Mouse (Mus musculus) forebrain, embryonic 16.5 days (tissue): Measurements from ENCODE around the gene Ikzf5. TPM values are rescaled to one million over a fixed set of nuclear protein-coding genes. Genes with fewer than 3 reads are reported as not detected.
A peak's percentile ranks its signal among the peaks of the same experiment; 100 is the strongest.
"Not testable (repeated sequence)": the region's sequence is repeated elsewhere in the genome, so short reads cannot be mapped to it uniquely, and the experiment has no call there.

Source experiments
- ATAC-seq: fragments of 200-750 bp; cut with Nextera tagmentation; 2 replicates; pipeline ENCODE4 v1.8.0; 2017; ENCODE audit warnings: mild to moderate bottlenecking, moderate library complexity
- H3K27ac ChIP-seq: fragments of 300-500 bp; sonication (generic); 2 replicates; pipeline ENCODE4 v1.5.1; 2014; ENCODE audit warnings: low read length, control low read depth
- H3K27me3 ChIP-seq: fragments of 300-500 bp; sonication (generic); replicated peaks from 2 replicates; pipeline ENCODE4 v1.6.1; 2014; ENCODE audit warnings: low read length; ENCODE audit not compliant: control insufficient read depth, insufficient read depth
- H3K36me3 ChIP-seq: fragments of 300-500 bp; sonication (generic); 2 replicates; pipeline ENCODE4 v1.6.1; 2014; ENCODE audit not compliant: control insufficient read depth, insufficient read depth
- H3K4me1 ChIP-seq: fragments of 300-500 bp; sonication (generic); replicated peaks from 2 replicates; pipeline ENCODE4 v1.6.1; 2014; ENCODE audit warnings: low read length; ENCODE audit not compliant: control insufficient read depth, insufficient read depth
- H3K4me2 ChIP-seq: fragments of 300-500 bp; sonication (generic); 2 replicates; pipeline ENCODE4 v1.6.1; 2014; ENCODE audit warnings: mild to moderate bottlenecking, low read length, control low read depth
- H3K4me3 ChIP-seq: fragments of 300-500 bp; sonication (generic); replicated peaks from 2 replicates; pipeline ENCODE4 v1.5.1; 2014; ENCODE audit warnings: mild to moderate bottlenecking, low read length, control low read depth
- H3K9ac ChIP-seq: fragments of 300-500 bp; sonication (generic); replicated peaks from 2 replicates; pipeline ENCODE4 v1.6.1; 2014; ENCODE audit warnings: low read depth, low read length, control low read depth
- H3K9me3 ChIP-seq: fragments of 300-500 bp; sonication (generic); 2 replicates; pipeline ENCODE4 v1.6.1; 2016; ENCODE audit warnings: low read length; ENCODE audit not compliant: control insufficient read depth
- WGBS: fragments of 180-500 bp; shearing (Covaris S2); extraction: QIAGEN DNeasy Blood & Tissue Kit; methylation state at CpG from one replicate; pipeline ENCODE4 v1.1.7; 2014; 5-methylcytosine and 5-hydroxymethylcytosine counted together
- polyA plus RNA-seq: library from polyadenylated mRNA; unstranded; fragments of >200 nt; fragmentation: Nextera tagmentation; extraction: Ambion mirVana; gene quantifications from 2 replicates; pipeline ENCODE4 v1.2.1, GENCODE M21; 2015

The Ikzf5 gene
- polyA plus RNA-seq = 15.2 and 18.2 TPM in 2 replicates

DNA sequence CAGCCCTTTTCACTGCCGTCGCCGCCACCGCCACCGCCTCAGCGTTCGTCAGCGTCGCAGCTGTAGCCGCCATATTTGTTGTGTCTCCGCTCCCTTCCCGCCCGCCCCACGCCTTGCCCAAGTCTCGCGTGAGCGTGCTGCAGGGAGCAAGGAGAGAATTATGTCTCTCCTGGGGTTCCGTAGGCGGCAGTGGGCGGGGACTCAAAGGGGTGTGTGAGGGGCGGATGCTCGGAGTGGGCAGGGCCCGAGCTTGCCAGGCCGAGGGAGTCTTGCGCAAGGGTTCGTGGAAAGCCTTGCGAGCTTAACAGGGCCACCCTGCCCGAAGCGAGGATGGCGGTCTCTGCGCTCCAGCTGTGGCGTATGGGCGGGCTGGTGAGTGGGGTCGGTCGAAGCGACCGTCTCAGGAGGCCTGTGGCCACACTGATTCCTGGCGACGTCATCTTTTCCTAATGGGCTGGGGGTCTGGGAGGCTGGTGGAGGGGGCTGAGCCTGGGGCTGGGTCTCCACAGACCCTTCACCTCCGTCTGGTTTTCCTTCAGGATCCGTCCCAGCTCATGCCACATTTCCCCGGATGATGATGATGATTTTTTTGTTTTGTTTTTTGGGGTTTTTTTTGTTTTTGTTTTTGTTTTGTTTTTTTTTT, at the start of gene Ikzf5, which contains the start of gene Acadsb:
Ikzf5 (minus strand) TSS at position 106 of the 643 bp plus-strand sequence.
Acadsb (plus strand) TSS at position 186 of the 643 bp plus-strand sequence.
- Histone ChIP-seq H3K4me2 (peak within 1 kb of the TSS; percentile 74), H3K27ac (peak within 1 kb of the TSS; percentile 72), H3K36me3 (no peaks in the 10 kb centered on the region), H3K9ac (peak within 1 kb of the TSS; percentile 98), H3K27me3 (no peaks in the 10 kb centered on the region), H3K4me1 (peaks cover 24% of the 10 kb centered on the region), H3K9me3 (no peaks in the 10 kb centered on the region), H3K4me3 (peak within 1 kb of the TSS; percentile 92)
- peak; percentile 99 for ATAC-seq
- WGBS = under 1% methylated on average over 42 of the region's 42 CpGs

DNA sequence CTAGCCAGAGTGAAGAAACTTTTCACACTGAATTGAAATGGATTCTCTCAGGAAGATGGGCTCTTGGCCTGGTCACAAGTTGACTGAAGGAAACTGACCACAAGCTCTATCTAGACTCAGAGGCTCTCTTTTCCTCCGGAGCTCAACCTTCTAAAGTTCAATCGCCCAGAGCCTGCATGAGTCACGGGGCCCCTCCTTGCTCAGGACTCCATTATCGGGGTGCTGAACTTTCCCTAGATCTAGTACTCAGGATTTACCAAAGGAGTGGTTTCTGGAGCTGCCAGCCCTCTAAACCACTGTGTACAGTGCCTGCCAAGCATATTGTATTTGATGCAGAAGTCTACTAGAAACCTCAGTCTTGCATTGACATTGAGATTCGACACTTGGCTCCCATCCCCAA, 46.4 kb upstream of the Ikzf5 start:
- H3K36me3 ChIP-seq = no peaks in the 10 kb centered on the region
- no peak overlapping the region for H3K9ac ChIP-seq
- 91% methylated on average over 5 of the region's 5 CpGs for WGBS
- H3K9me3 ChIP-seq = no peaks in the 10 kb centered on the region
- no peak for ATAC-seq
- H3K27me3 ChIP-seq = peaks cover 7% of the 10 kb centered on the region
- H3K4me3 ChIP-seq = no peak overlapping the region
- no peak overlapping the region for H3K4me2 ChIP-seq
- H3K27ac ChIP-seq = no peak overlapping the region
- H3K4me1 ChIP-seq = no peaks in the 10 kb centered on the region

DNA sequence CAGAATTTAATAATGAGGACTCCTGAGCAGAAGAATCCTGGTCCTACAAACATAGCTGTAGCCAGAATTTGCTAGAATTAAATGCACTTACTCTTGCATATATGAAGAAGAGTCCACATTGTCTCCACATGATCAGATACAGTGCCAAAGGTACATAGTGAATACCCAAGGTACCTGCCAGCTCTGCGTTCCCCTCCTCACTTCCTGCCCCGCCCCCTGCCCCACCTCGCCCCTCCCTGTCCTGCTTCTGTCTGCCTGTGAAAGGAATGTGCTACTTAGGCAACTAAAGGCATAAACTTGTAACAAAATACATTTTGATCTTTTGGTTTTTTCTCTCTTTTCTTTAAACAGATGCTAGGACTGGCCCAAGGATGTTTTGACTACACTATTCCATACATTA, 26.7 kb upstream of the Ikzf5 start:
- Histone ChIP-seq H3K9ac (no peak overlapping the region), H3K27ac (no peak overlapping the region), H3K9me3 (no peaks in the 10 kb centered on the region), H3K4me3 (no peak overlapping the region), H3K27me3 (no peaks in the 10 kb centered on the region), H3K4me2 (no peak overlapping the region), H3K4me1 (no peaks in the 10 kb centered on the region), H3K36me3 (peaks cover 5% of the 10 kb centered on the region)
- 61% methylated on average over 3 of the region's 3 CpGs for WGBS
- ATAC-seq = no peak

DNA sequence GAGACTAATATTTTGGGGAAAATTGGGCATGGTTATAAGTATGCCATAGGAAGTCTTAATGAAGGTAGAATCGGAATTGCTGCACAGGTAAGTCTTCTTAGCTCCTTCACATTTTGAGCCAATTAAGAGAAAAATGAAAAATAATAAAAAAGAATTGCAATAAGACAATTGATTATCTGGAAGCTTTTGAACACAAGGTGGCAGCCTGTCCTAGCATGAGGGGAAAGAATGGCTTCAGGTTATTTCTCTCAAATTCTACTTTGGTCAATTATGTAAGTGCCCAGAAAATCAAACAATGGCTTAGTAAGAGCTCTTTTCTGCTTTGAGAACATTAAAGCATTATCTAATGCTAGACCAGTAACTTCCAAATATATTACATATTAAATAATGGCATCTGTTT, 24.0 kb upstream of the Ikzf5 start:
- WGBS = 86% methylated on average over 1 of the region's 1 CpGs
- Histone ChIP-seq H3K4me3 (no peak overlapping the region), H3K4me1 (no peaks in the 10 kb centered on the region), H3K27me3 (no peaks in the 10 kb centered on the region), H3K27ac (no peak overlapping the region), H3K9ac (no peak overlapping the region), H3K36me3 (peaks cover 17% of the 10 kb centered on the region), H3K9me3 (no peaks in the 10 kb centered on the region), H3K4me2 (no peak overlapping the region)
- no peak for ATAC-seq

GRCm38 (mm10) chr7:131432244-131432643, 21.9 kb upstream of the Ikzf5 start:
- H3K36me3 ChIP-seq = peaks cover 17% of the 10 kb centered on the region
- H3K27ac ChIP-seq = no peak overlapping the region
- no peak overlapping the region for H3K4me3 ChIP-seq
- H3K4me2 ChIP-seq = no peak overlapping the region
- 6% methylated on average over 1 of the region's 1 CpGs for WGBS
- 0 out of 2 replicates have a peak, but pooled peaks have one; percentile 45 for ATAC-seq
- H3K4me1 ChIP-seq = no peaks in the 10 kb centered on the region
- H3K9me3 ChIP-seq = no peaks in the 10 kb centered on the region
- H3K27me3 ChIP-seq = no peaks in the 10 kb centered on the region
- H3K9ac ChIP-seq = no peak overlapping the region

DNA sequence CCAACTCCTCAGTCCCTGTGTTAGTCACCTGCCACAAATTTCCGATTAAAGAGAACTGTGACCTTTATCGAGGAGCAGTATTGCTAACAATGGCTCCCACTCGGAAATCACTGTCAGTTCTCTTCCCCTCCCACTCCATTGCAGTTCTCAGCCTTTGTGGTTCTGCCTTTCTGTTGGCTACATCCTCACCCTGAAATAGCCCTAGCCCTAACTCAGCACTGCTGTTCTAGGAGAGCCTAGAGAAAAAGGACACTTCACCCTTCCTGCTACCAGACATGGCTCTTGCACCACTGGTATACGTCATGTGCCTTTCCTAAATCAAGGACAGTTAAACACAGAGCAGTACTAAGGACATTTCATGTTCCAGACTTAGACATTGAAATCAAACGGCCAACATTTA, 17.0 kb upstream of the Ikzf5 start:
- Histone ChIP-seq H3K4me3 (no peak overlapping the region), H3K36me3 (peaks cover 14% of the 10 kb centered on the region), H3K27me3 (no peaks in the 10 kb centered on the region), H3K27ac (no peak overlapping the region), H3K4me1 (no peaks in the 10 kb centered on the region), H3K9ac (no peak overlapping the region), H3K9me3 (no peaks in the 10 kb centered on the region), H3K4me2 (no peak overlapping the region)
- WGBS = 92% methylated on average over 5 of the region's 5 CpGs
- ATAC-seq = no peak

- 84% methylated on average over 2 of the region's 2 CpGs for WGBS
- H3K4me2 ChIP-seq = no peak overlapping the region
- no peak for ATAC-seq
- no peak overlapping the region for H3K27ac ChIP-seq
- H3K27me3 ChIP-seq = no peaks in the 10 kb centered on the region
- H3K9me3 ChIP-seq = no peaks in the 10 kb centered on the region
- no peaks in the 10 kb centered on the region; the same call in 1 of the 2 replicates for H3K36me3 ChIP-seq
- no peak overlapping the region for H3K9ac ChIP-seq
- H3K4me1 ChIP-seq = no peaks in the 10 kb centered on the region
- no peak overlapping the region for H3K4me3 ChIP-seq
Observed at GRCm38 (mm10) chr7:131424912-131425311, 14.6 kb upstream of the Ikzf5 start.

- Histone ChIP-seq H3K4me2 (no peak overlapping the region), H3K27ac (no peak overlapping the region), H3K9ac (no peak overlapping the region), H3K4me3 (no peak overlapping the region), H3K4me1 (peaks cover under 1% of the 10 kb centered on the region; the same call in 1 of the 2 replicates), H3K9me3 (no peaks in the 10 kb centered on the region), H3K36me3 (no peaks in the 10 kb centered on the region), H3K27me3 (no peaks in the 10 kb centered on the region)
- no peak for ATAC-seq
Observed at GRCm38 (mm10) chr7:131417605-131418004, 7.3 kb upstream of the Ikzf5 start.

DNA sequence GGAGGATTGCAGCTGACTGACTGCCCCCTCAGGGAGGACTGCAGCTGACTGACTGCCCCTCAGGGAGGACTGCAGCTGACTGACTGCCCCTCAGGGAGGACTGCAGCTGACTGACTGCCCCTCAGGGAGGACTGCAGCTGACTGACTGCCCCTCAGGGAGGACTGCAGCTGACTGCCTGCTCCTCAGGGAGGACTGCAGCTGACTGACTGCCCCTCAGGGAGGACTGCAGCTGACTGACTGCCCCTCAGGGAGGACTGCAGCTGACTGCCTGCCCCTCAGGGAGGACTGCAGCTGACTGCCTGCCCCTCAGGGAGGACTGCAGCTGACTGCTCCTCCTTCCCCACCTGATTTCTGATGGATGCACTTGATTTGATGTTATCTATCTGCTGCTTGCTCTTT, 6.4 kb upstream of the Ikzf5 start:
- H3K4me1 ChIP-seq, H3K4me3 ChIP-seq, H3K4me2 ChIP-seq, ATAC-seq, H3K9me3 ChIP-seq, H3K9ac ChIP-seq, H3K36me3 ChIP-seq, H3K27me3 ChIP-seq, H3K27ac ChIP-seq: not testable (repeated sequence)

DNA sequence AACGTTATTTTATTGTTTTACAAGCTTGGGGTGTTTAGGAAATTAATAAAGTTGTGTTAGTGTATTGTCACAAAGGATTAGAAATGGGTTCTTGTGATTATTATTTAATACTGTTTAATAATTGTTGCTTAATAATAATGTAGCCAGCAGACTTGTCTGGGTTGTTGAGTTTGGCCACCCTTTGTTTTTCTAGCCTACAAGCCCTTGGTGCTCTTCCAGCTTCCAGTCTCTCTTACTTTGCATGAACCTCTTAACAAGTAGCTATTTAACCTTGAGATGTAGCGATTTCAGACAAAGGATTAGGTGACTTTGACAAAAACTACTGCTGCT, 1.6 kb upstream of the Ikzf5 start:
- WGBS = 60% methylated on average over 2 of the region's 2 CpGs
- Histone ChIP-seq H3K4me1 (peaks cover 24% of the 10 kb centered on the region), H3K27ac (no peak overlapping the region), H3K4me2 (peak overlapping the region; percentile 68; the same call in 1 of the 2 replicates), H3K4me3 (no peak overlapping the region), H3K27me3 (no peaks in the 10 kb centered on the region), H3K36me3 (no peaks in the 10 kb centered on the region), H3K9ac (no peak overlapping the region), H3K9me3 (no peaks in the 10 kb centered on the region)
- no peak for ATAC-seq
